Mouse (Mus musculus) forebrain, embryonic 15.5 days (tissue): Measurements from ENCODE around the gene Tox2. TPM values are rescaled to one million over a fixed set of nuclear protein-coding genes. Genes with fewer than 3 reads are reported as not detected.

ENCODE experiments used
- ATAC-seq: fragments of 200-750 bp; cut with Nextera tagmentation; replicated peaks from 2 replicates; pipeline ENCODE4 v1.8.0; 2017; ENCODE audit warnings: mild to moderate bottlenecking, moderate TSS enrichment, moderate library complexity
- H3K27ac ChIP-seq: fragments of 300-500 bp; sonication (generic); replicated peaks from 2 replicates; pipeline ENCODE4 v1.5.1; 2015; ENCODE audit warnings: mild to moderate bottlenecking, inconsistent platforms
- H3K27me3 ChIP-seq: fragments of 300-500 bp; sonication (generic); 2 replicates; pipeline ENCODE4 v1.6.1; 2015; ENCODE audit warnings: inconsistent platforms
- H3K36me3 ChIP-seq: fragments of 300-500 bp; sonication (generic); 2 replicates; pipeline ENCODE4 v1.6.1; 2015; ENCODE audit warnings: mild to moderate bottlenecking, inconsistent platforms
- H3K4me1 ChIP-seq: fragments of 300-500 bp; sonication (generic); 2 replicates; pipeline ENCODE4 v1.6.1; 2015; ENCODE audit warnings: inconsistent platforms
- H3K4me2 ChIP-seq: fragments of 300-500 bp; sonication (generic); replicated peaks from 2 replicates; pipeline ENCODE4 v1.6.1; 2015; ENCODE audit warnings: mild to moderate bottlenecking, inconsistent platforms
- H3K4me3 ChIP-seq: fragments of 300-500 bp; sonication (generic); 2 replicates; pipeline ENCODE4 v1.5.1; 2015; ENCODE audit warnings: mild to moderate bottlenecking, inconsistent platforms
- H3K9ac ChIP-seq: fragments of 300-500 bp; sonication (generic); replicated peaks from 2 replicates; pipeline ENCODE4 v1.6.1; 2015; ENCODE audit warnings: mild to moderate bottlenecking, inconsistent platforms
- H3K9me3 ChIP-seq: fragments of 300-500 bp; sonication (generic); 2 replicates; pipeline ENCODE4 v1.6.1; 2016; ENCODE audit warnings: inconsistent platforms
- WGBS: fragments of 180-500 bp; shearing (Covaris S2); methylation state at CpG from one replicate; pipeline ENCODE4 v1.1.7; 2015; ENCODE audit warnings: mixed read lengths; 5-methylcytosine and 5-hydroxymethylcytosine counted together
- polyA plus RNA-seq: library from polyadenylated mRNA; unstranded; fragments of >200 nt; fragmentation: Nextera tagmentation; extraction: Ambion mirVana; gene quantifications from 2 replicates; pipeline ENCODE4 v1.2.1, GENCODE M21; 2015

Gene Tox2
- polyA plus RNA-seq, 1 experiment from 2014 or later, result 18.1 TPM

DNA sequence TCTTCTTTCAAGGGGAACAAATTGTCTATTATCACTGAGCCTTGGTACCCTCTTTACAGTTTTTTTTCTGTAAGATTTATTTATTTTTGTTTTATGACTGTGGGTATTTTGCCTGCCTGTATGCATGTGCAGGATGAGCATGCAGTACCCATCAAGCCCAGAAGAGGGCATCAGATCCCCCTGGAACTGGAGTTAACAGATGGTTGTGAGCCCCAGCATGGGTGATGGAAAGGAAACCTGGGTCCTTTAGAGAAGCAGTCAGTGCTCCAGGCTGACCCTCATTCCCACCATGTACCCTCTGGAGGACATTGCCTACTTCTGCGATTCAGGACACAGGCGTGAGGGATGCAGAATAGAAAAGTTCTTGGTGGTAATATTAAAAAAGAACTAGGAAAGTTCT lies 4.4 kb downstream of the Tox2 start:
- H3K4me3 ChIP-seq, result no peak overlapping the region
- peaks cover 17% of the 10 kb centered on the region; the same call in 1 of the 2 replicates for H3K27me3 ChIP-seq
- no peaks in the 10 kb centered on the region for H3K36me3 ChIP-seq
- ATAC-seq, result no peak
- H3K4me2 ChIP-seq, result no peak overlapping the region
- no peak overlapping the region for H3K27ac ChIP-seq
- no peak overlapping the region for H3K9ac ChIP-seq
- 99% methylated on average over 2 of the region's 2 CpGs for WGBS
- peaks cover 35% of the 10 kb centered on the region for H3K4me1 ChIP-seq
- H3K9me3 ChIP-seq, result no peaks in the 10 kb centered on the region

DNA sequence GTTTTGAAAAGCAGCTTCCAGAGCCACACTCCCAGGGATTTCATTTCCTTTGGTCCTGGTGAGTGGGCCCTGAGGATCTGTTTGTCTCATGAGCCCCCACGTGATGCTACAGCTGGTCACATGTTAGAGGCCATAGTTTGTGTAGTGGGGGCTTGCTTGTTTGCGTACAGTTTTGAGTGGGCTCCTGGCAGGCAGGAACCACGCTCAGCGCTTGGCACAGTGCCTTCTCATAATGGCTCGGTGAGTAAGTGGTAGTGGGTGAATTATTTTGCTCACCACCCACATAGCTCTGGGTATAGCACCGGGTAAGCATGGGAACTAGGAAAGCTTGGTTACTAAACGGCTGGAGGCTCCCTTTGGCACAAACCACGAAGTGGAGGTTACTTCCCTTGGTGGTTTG lies 6.2 kb downstream of the Tox2 start:
- Histone ChIP-seq H3K27ac (no peak overlapping the region), H3K9me3 (no peaks in the 10 kb centered on the region), H3K36me3 (no peaks in the 10 kb centered on the region), H3K27me3 (peaks cover 6% of the 10 kb centered on the region; the same call in 1 of the 2 replicates), H3K9ac (no peak overlapping the region), H3K4me3 (no peak overlapping the region), H3K4me1 (peaks cover 17% of the 10 kb centered on the region), H3K4me2 (no peak overlapping the region)
- ATAC-seq, result no peak
- 72% methylated on average over 8 of the region's 8 CpGs for WGBS

DNA sequence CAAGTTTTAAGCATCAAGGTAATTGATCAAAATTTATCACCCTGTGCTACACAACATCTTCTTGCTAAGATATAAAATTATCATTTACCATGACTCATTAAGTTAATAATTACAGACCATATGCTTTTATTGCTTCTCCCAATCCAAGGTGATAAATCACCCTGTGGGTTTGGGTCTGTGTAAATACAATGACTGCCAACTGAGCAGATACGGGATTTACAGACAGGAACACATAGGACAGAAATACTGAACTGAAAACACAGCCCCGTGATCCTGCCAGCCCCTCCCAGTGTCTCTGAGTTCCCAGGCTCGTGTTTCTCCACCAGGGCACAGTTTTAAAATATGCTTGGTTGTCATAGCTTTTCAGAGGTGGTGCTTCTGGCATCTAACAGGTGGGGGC lies 10.2 kb downstream of the Tox2 start:
- Histone ChIP-seq H3K4me2 (no peak overlapping the region), H3K4me3 (no peak overlapping the region), H3K9ac (no peak overlapping the region), H3K4me1 (no peaks in the 10 kb centered on the region), H3K36me3 (no peaks in the 10 kb centered on the region), H3K9me3 (no peaks in the 10 kb centered on the region), H3K27ac (no peak overlapping the region), H3K27me3 (no peaks in the 10 kb centered on the region)
- WGBS, result 42% methylated on average over 3 of the region's 3 CpGs
- no peak for ATAC-seq

GRCm38 (mm10) chr2:163218095-163218494 lies 15.2 kb downstream of the Tox2 start:
- peaks cover 14% of the 10 kb centered on the region for H3K4me1 ChIP-seq
- no peak for ATAC-seq
- no peaks in the 10 kb centered on the region for H3K36me3 ChIP-seq
- WGBS, result 87% methylated on average over 3 of the region's 3 CpGs
- no peak overlapping the region for H3K4me2 ChIP-seq
- no peak overlapping the region for H3K27ac ChIP-seq
- H3K9me3 ChIP-seq, result no peaks in the 10 kb centered on the region
- no peak overlapping the region for H3K9ac ChIP-seq
- H3K4me3 ChIP-seq, result no peak overlapping the region
- H3K27me3 ChIP-seq, result no peaks in the 10 kb centered on the region

GRCm38 (mm10) chr2:163218571-163218970 lies 15.6 kb downstream of the Tox2 start:
- Histone ChIP-seq H3K4me1 (peaks cover 14% of the 10 kb centered on the region), H3K9ac (no peak overlapping the region), H3K27ac (no peak overlapping the region), H3K9me3 (no peaks in the 10 kb centered on the region), H3K27me3 (no peaks in the 10 kb centered on the region), H3K4me3 (no peak overlapping the region), H3K36me3 (no peaks in the 10 kb centered on the region), H3K4me2 (no peak overlapping the region)
- no peak for ATAC-seq
- 48% methylated on average over 7 of the region's 7 CpGs for WGBS

- H3K4me1 ChIP-seq, result peaks cover 14% of the 10 kb centered on the region
- WGBS, result 24% methylated on average over 5 of the region's 5 CpGs
- no peaks in the 10 kb centered on the region for H3K36me3 ChIP-seq
- H3K9ac ChIP-seq, result no peak overlapping the region
- no peaks in the 10 kb centered on the region for H3K27me3 ChIP-seq
- H3K27ac ChIP-seq, result no peak overlapping the region
- no peaks in the 10 kb centered on the region for H3K9me3 ChIP-seq
- no peak for ATAC-seq
- H3K4me2 ChIP-seq, result no peak overlapping the region
- no peak overlapping the region for H3K4me3 ChIP-seq
Observed at GRCm38 (mm10) chr2:163219447-163219846, 16.5 kb downstream of the Tox2 start.

- Histone ChIP-seq H3K9me3 (no peaks in the 10 kb centered on the region), H3K4me3 (no peak overlapping the region), H3K9ac (no peak overlapping the region), H3K27me3 (no peaks in the 10 kb centered on the region), H3K36me3 (no peaks in the 10 kb centered on the region), H3K4me1 (peaks cover 22% of the 10 kb centered on the region), H3K4me2 (no peak overlapping the region), H3K27ac (no peak overlapping the region)
- ATAC-seq, result no peak
- WGBS, result 93% methylated on average over 11 of the region's 11 CpGs
Observed at GRCm38 (mm10) chr2:163220706-163221105, 17.8 kb downstream of the Tox2 start.

GRCm38 (mm10) chr2:163225302-163225701 lies 22.4 kb downstream of the Tox2 start:
- peaks cover 30% of the 10 kb centered on the region for H3K4me1 ChIP-seq
- H3K27me3 ChIP-seq, result no peaks in the 10 kb centered on the region; the same call in 1 of the 2 replicates
- no peaks in the 10 kb centered on the region for H3K9me3 ChIP-seq
- ATAC-seq, result no peak
- WGBS, result 69% methylated on average over 15 of the region's 15 CpGs
- H3K4me2 ChIP-seq, result no peak overlapping the region
- no peaks in the 10 kb centered on the region for H3K36me3 ChIP-seq
- peak overlapping the region; percentile 54 for H3K27ac ChIP-seq
- no peak overlapping the region for H3K4me3 ChIP-seq
- H3K9ac ChIP-seq, result no peak overlapping the region; the same call in 1 of the 2 replicates

DNA sequence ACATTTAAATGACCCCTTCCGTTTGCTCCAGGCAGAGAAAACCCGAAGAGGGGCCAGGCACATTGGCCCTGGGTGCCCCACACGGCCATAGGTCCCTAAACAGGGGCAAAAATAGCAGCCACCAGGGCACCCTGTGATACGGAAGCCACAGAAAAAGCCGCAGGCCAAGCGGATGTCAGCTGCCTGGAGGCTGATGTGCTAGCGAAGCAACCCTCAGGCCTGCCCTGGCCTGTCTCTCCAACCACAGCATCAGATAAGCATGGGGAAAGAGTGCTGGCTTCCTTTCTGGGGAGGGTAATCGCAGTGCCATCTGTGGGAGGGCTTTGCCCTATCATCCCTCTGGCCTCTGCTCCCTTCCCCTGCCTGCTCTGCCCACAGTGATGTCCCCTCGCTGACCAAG lies 26.1 kb downstream of the Tox2 start:
- peaks cover 42% of the 10 kb centered on the region for H3K4me1 ChIP-seq

DNA sequence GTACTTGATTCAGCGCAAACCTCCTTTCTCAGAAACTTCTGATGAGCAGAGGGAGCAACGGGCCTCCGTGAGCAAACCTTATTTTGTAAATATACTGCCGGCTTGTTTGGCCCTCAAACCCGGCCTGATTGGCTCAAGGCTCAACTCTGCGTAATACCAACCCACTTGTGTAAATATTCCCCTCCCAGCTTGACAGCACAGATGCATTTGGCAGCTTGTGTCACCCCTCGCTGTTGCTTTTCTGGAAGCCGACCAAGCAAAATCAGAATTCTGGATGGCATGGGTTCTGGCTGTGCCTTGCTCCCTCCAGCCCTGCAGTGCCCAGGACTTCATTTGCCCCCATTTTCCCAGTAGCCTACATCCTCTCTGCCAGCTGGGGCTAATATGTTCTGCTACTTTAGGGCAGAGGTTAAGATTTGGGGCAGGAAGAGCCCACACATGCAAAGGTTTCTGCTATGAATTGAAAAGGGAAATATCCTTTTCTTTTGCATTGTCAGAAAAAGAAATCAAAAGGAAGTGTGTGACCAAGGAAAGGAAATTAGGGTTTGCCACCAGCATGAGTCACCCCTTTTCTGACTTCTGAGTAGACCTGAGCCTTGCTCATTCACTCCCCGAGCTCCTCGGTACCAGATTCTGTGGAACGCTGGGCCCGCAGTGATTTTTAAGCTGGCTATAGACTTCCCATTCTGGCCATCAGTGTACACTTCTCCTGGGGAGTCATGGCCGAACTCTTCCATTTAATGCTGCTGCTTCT lies 29.0 kb downstream of the Tox2 start:
- WGBS, result 58% methylated on average over 13 of the region's 13 CpGs
- Histone ChIP-seq H3K27me3 (peaks cover 11% of the 10 kb centered on the region; the same call in 1 of the 2 replicates), H3K4me3 (no peak overlapping the region), H3K9ac (no peak overlapping the region), H3K4me2 (no peak overlapping the region), H3K4me1 (peaks cover 31% of the 10 kb centered on the region), H3K36me3 (no peaks in the 10 kb centered on the region), H3K27ac (no peak overlapping the region), H3K9me3 (no peaks in the 10 kb centered on the region)
- peak; percentile 38; the same call in 1 of the 2 replicates for ATAC-seq

More for the DNA sequence above, 26.1 kb downstream of the Tox2 start:
- Histone ChIP-seq H3K4me2 (no peak overlapping the region), H3K4me3 (no peak overlapping the region), H3K36me3 (no peaks in the 10 kb centered on the region), H3K27me3 (peaks cover 3% of the 10 kb centered on the region; the same call in 1 of the 2 replicates), H3K9me3 (no peaks in the 10 kb centered on the region), H3K27ac (no peak overlapping the region), H3K9ac (no peak overlapping the region)
- ATAC-seq, result no peak
- WGBS, result 85% methylated on average over 9 of the region's 9 CpGs

GRCm38 (mm10) chr2:163233666-163234065 lies 30.7 kb downstream of the Tox2 start:
- WGBS, result 88% methylated on average over 9 of the region's 9 CpGs
- no peak for ATAC-seq
- Histone ChIP-seq H3K4me1 (peaks cover 34% of the 10 kb centered on the region), H3K9ac (no peak overlapping the region), H3K27me3 (peaks cover 11% of the 10 kb centered on the region; the same call in 1 of the 2 replicates), H3K9me3 (no peaks in the 10 kb centered on the region), H3K27ac (no peak overlapping the region), H3K4me3 (no peak overlapping the region), H3K36me3 (no peaks in the 10 kb centered on the region), H3K4me2 (no peak overlapping the region)

DNA sequence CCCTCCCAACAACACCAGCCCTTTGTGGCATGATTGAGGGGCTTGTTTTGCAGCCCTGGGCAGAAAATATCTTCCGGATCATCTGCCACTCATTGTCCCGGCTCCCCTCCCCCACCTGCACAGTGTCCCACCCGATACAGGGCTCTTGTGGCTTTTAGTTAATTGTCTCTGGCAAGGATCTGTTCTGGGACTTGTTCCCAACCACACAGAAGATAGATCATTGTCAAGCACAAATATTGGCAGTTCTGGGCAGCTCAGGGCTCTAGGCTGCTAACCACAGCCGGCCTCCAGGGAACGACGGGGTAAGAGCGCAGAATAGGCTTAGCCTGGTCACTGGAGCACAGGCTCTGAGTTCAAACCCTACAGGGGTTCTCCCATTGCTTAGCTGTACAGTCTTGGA lies 33.1 kb downstream of the Tox2 start:
- Histone ChIP-seq H3K36me3 (no peaks in the 10 kb centered on the region), H3K27me3 (peaks cover 12% of the 10 kb centered on the region; the same call in 1 of the 2 replicates), H3K27ac (no peak overlapping the region), H3K4me1 (peaks cover 45% of the 10 kb centered on the region), H3K4me2 (no peak overlapping the region), H3K4me3 (no peak overlapping the region), H3K9ac (no peak overlapping the region), H3K9me3 (no peaks in the 10 kb centered on the region)
- 38% methylated on average over 7 of the region's 7 CpGs for WGBS
- peak; percentile 30; the same call in 1 of the 2 replicates for ATAC-seq
